Mouse (Mus musculus): Measurements from ENCODE around the gene Plxna4. TPM values are rescaled to one million over a fixed set of nuclear protein-coding genes. Genes with fewer than 3 reads are reported as not detected.

Gene Plxna4
- polyA plus RNA-seq, 1 experiment, result 0.67 TPM

- H3K4me3 ChIP-seq (ENCODE audit: low read depth, low read length), result no peak overlapping the region
- no peaks in the 10 kb centered on the region for H3K36me3 ChIP-seq (ENCODE audit: control insufficient read depth, insufficient read depth, low read length)
- 70% methylated on average over 4 of the region's 4 CpGs for whole genome bisulfite sequencing
- no peak for TF ChIP-seq POLR2A (IDR thresholded peaks at IDR 0.05; ENCODE audit: low read depth, low read length)
- TF ChIP-seq CTCF (IDR thresholded peaks at IDR 0.05; ENCODE audit: extremely low read depth, insufficient read length, insufficient replicate concordance, low read depth, low read length), result no peak
- no peaks in the 10 kb centered on the region for H3K4me1 ChIP-seq (ENCODE audit: control insufficient read depth, insufficient read depth, insufficient read length, low read length)
- no peak overlapping the region for H3K27ac ChIP-seq (ENCODE audit: insufficient read depth, low read depth, low read length)
- H3K27me3 ChIP-seq (ENCODE audit: control insufficient read depth, insufficient read depth, low read length), result no peaks in the 10 kb centered on the region
These were observed 316.5 kb downstream of the Plxna4 start for GRCm38 (mm10) chr6:32271463-32271862.

- WGBS, result 83% methylated on average over 7 of the region's 7 CpGs
- no peak for TF ChIP-seq CTCF (IDR thresholded peaks at IDR 0.05; ENCODE audit: extremely low read depth, insufficient read length, insufficient replicate concordance, low read depth, low read length)
- no peak for TF ChIP-seq POLR2A (IDR thresholded peaks at IDR 0.05; ENCODE audit: low read depth, low read length)
- H3K27me3 ChIP-seq (ENCODE audit: control insufficient read depth, insufficient read depth, low read length), result no peaks in the 10 kb centered on the region
- no peak overlapping the region for H3K4me3 ChIP-seq (ENCODE audit: low read depth, low read length)
- H3K27ac ChIP-seq (ENCODE audit: insufficient read depth, low read depth, low read length), result no peak overlapping the region
- H3K36me3 ChIP-seq (ENCODE audit: control insufficient read depth, insufficient read depth, low read length), result no peaks in the 10 kb centered on the region
- no peaks in the 10 kb centered on the region for H3K4me1 ChIP-seq (ENCODE audit: control insufficient read depth, insufficient read depth, insufficient read length, low read length)
These were observed 321.9 kb downstream of the Plxna4 start for GRCm38 (mm10) chr6:32266085-32266484.

DNA sequence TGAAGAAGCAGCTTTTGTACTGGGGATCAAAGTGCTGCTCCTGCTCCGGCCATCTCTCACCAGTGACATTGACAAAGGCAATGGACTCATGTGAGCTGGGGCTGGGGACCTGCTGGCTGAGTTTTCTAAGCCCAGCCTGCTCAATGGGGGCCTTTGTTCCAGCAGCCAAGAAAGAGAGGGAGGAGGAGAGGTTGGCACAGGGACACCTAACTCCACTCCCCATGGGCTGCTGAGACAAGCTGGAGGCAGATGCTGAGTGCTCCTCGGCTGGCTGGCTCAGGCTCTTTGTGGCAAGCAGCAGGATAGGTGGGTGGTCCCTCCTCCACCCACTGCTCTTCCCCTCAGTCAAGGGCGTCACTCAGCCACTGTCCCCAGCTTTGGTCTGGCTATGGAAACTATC, 326.7 kb downstream of the Plxna4 start:
- H3K27me3 ChIP-seq (ENCODE audit: control insufficient read depth, insufficient read depth, low read length), result no peaks in the 10 kb centered on the region
- no peak overlapping the region for H3K4me3 ChIP-seq (ENCODE audit: low read depth, low read length)
- TF ChIP-seq POLR2A (IDR thresholded peaks at IDR 0.05; ENCODE audit: low read depth, low read length) (no peak), CTCF (IDR thresholded peaks at IDR 0.05; ENCODE audit: extremely low read depth, insufficient read length, insufficient replicate concordance, low read depth, low read length) (no peak)
- WGBS, result 50% methylated on average over 3 of the region's 3 CpGs
- H3K36me3 ChIP-seq (ENCODE audit: control insufficient read depth, insufficient read depth, low read length), result no peaks in the 10 kb centered on the region
- H3K27ac ChIP-seq (ENCODE audit: insufficient read depth, low read depth, low read length), result no peak overlapping the region
- no peaks in the 10 kb centered on the region for H3K4me1 ChIP-seq (ENCODE audit: control insufficient read depth, insufficient read depth, insufficient read length, low read length)

GRCm38 (mm10) chr6:32260341-32260740, 327.7 kb downstream of the Plxna4 start:
- TF ChIP-seq CTCF (IDR thresholded peaks at IDR 0.05; ENCODE audit: extremely low read depth, insufficient read length, insufficient replicate concordance, low read depth, low read length) (no peak), POLR2A (IDR thresholded peaks at IDR 0.05; ENCODE audit: low read depth, low read length) (no peak)
- no peaks in the 10 kb centered on the region for H3K4me1 ChIP-seq (ENCODE audit: control insufficient read depth, insufficient read depth, insufficient read length, low read length)
- 83% methylated on average over 5 of the region's 5 CpGs for WGBS
- no peaks in the 10 kb centered on the region for H3K27me3 ChIP-seq (ENCODE audit: control insufficient read depth, insufficient read depth, low read length)
- no peaks in the 10 kb centered on the region for H3K36me3 ChIP-seq (ENCODE audit: control insufficient read depth, insufficient read depth, low read length)
- no peak overlapping the region for H3K27ac ChIP-seq (ENCODE audit: insufficient read depth, low read depth, low read length)
- H3K4me3 ChIP-seq (ENCODE audit: low read depth, low read length), result no peak overlapping the region

GRCm38 (mm10) chr6:32255191-32255590, 332.8 kb downstream of the Plxna4 start:
- H3K4me1 ChIP-seq (ENCODE audit: control insufficient read depth, insufficient read depth, insufficient read length, low read length), result no peaks in the 10 kb centered on the region
- no peaks in the 10 kb centered on the region for H3K27me3 ChIP-seq (ENCODE audit: control insufficient read depth, insufficient read depth, low read length)
- no peaks in the 10 kb centered on the region for H3K36me3 ChIP-seq (ENCODE audit: control insufficient read depth, insufficient read depth, low read length)
- H3K4me3 ChIP-seq (ENCODE audit: low read depth, low read length), result no peak overlapping the region
- no peak for TF ChIP-seq POLR2A (IDR thresholded peaks at IDR 0.05; ENCODE audit: low read depth, low read length)
- no peak for TF ChIP-seq CTCF (IDR thresholded peaks at IDR 0.05; ENCODE audit: extremely low read depth, insufficient read length, insufficient replicate concordance, low read depth, low read length)
- WGBS, result 53% methylated on average over 2 of the region's 2 CpGs
- H3K27ac ChIP-seq (ENCODE audit: insufficient read depth, low read depth, low read length), result no peak overlapping the region

GRCm38 (mm10) chr6:32252168-32252567, 335.8 kb downstream of the Plxna4 start:
- H3K27ac ChIP-seq (ENCODE audit: insufficient read depth, low read depth, low read length), result no peak overlapping the region
- no peaks in the 10 kb centered on the region for H3K27me3 ChIP-seq (ENCODE audit: control insufficient read depth, insufficient read depth, low read length)
- no peak overlapping the region for H3K4me3 ChIP-seq (ENCODE audit: low read depth, low read length)
- TF ChIP-seq POLR2A (IDR thresholded peaks at IDR 0.05; ENCODE audit: low read depth, low read length) (no peak), CTCF (IDR thresholded peaks at IDR 0.05; ENCODE audit: extremely low read depth, insufficient read length, insufficient replicate concordance, low read depth, low read length) (no peak)
- H3K36me3 ChIP-seq (ENCODE audit: control insufficient read depth, insufficient read depth, low read length), result no peaks in the 10 kb centered on the region
- WGBS, result 85% methylated on average over 7 of the region's 7 CpGs
- H3K4me1 ChIP-seq (ENCODE audit: control insufficient read depth, insufficient read depth, insufficient read length, low read length), result no peaks in the 10 kb centered on the region

DNA sequence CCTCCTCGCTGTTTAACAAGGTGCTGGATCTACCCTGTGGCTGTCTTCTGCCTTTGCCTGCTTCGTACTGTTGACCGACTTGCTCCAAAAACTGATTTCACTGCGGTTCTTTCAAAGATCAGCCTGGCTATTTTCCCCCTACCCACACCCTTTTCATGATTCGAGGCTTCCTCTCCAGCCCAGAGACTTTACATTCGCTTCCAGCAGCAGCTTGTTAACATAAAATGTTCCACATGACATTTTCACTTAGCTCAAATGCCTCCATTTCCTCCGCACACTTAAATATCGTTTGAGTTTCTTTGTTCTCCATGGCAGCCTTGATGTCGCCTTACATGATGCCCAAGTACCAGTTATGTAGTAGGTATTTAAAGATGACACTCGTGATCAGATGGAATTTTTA, 336.3 kb downstream of the Plxna4 start:
- H3K27me3 ChIP-seq (ENCODE audit: control insufficient read depth, insufficient read depth, low read length), result no peaks in the 10 kb centered on the region
- no peaks in the 10 kb centered on the region for H3K36me3 ChIP-seq (ENCODE audit: control insufficient read depth, insufficient read depth, low read length)
- H3K27ac ChIP-seq (ENCODE audit: insufficient read depth, low read depth, low read length), result no peak overlapping the region
- TF ChIP-seq CTCF (IDR thresholded peaks at IDR 0.05; ENCODE audit: extremely low read depth, insufficient read length, insufficient replicate concordance, low read depth, low read length) (no peak), POLR2A (IDR thresholded peaks at IDR 0.05; ENCODE audit: low read depth, low read length) (no peak)
- no peak overlapping the region for H3K4me3 ChIP-seq (ENCODE audit: low read depth, low read length)
- WGBS, result 80% methylated on average over 10 of the region's 10 CpGs
- H3K4me1 ChIP-seq (ENCODE audit: control insufficient read depth, insufficient read depth, insufficient read length, low read length), result no peaks in the 10 kb centered on the region

GRCm38 (mm10) chr6:32246036-32246435, 342.0 kb downstream of the Plxna4 start:
- WGBS, result 63% methylated on average over 6 of the region's 6 CpGs
- Histone ChIP-seq H3K36me3 (ENCODE audit: control insufficient read depth, insufficient read depth, low read length) (no peaks in the 10 kb centered on the region), H3K27me3 (ENCODE audit: control insufficient read depth, insufficient read depth, low read length) (no peaks in the 10 kb centered on the region), H3K4me1 (ENCODE audit: control insufficient read depth, insufficient read depth, insufficient read length, low read length) (no peaks in the 10 kb centered on the region), H3K4me3 (ENCODE audit: low read depth, low read length) (no peak overlapping the region), H3K27ac (ENCODE audit: insufficient read depth, low read depth, low read length) (no peak overlapping the region)
- TF ChIP-seq POLR2A (IDR thresholded peaks at IDR 0.05; ENCODE audit: low read depth, low read length) (no peak), CTCF (IDR thresholded peaks at IDR 0.05; ENCODE audit: extremely low read depth, insufficient read length, insufficient replicate concordance, low read depth, low read length) (no peak)
